Mouse (Mus musculus) lung, embryonic 16.5 days (tissue): ENCODE measurements at regions not wholly inside any gene's neighbourhood (a gene's known extent, or its start where the extent isn't known, plus 50 kb on each side); places are given as distances from the start of the nearest gene placed in this dataset.

Source experiments
- ATAC-seq: fragments of 200-750 bp; cut with Nextera tagmentation; 2 replicates; pipeline ENCODE4 v1.8.0; 2017; ENCODE audit warnings: low read depth, mild to moderate bottlenecking, moderate library complexity
- H3K27ac ChIP-seq: fragments of 300-500 bp; sonication (generic); 2 replicates; pipeline ENCODE4 v1.5.1; 2014; ENCODE audit warnings: mild to moderate bottlenecking, control low read depth, low read length
- H3K27me3 ChIP-seq: fragments of 300-500 bp; sonication (generic); 2 replicates; pipeline ENCODE4 v1.6.1; 2014; ENCODE audit warnings: low read depth, low read length, mixed read lengths; ENCODE audit not compliant: control insufficient read depth, insufficient read depth
- H3K36me3 ChIP-seq: fragments of 300-500 bp; sonication (generic); 2 replicates; pipeline ENCODE4 v1.6.1; 2014; ENCODE audit warnings: low read length; ENCODE audit not compliant: control insufficient read depth, insufficient read depth
- H3K4me1 ChIP-seq: fragments of 300-500 bp; sonication (generic); replicated peaks from 2 replicates; pipeline ENCODE4 v1.6.1; 2014; ENCODE audit warnings: low read length, mixed read lengths; ENCODE audit not compliant: control insufficient read depth, insufficient read depth
- H3K4me2 ChIP-seq: fragments of 300-500 bp; sonication (generic); 2 replicates; pipeline ENCODE4 v1.6.1; 2014; ENCODE audit warnings: low read depth, low read length, control low read depth
- H3K4me3 ChIP-seq: fragments of 300-500 bp; sonication (generic); 2 replicates; pipeline ENCODE4 v1.5.1; 2014; ENCODE audit warnings: mild to moderate bottlenecking, low read length, control low read depth
- H3K9ac ChIP-seq: fragments of 300-500 bp; sonication (generic); 2 replicates; pipeline ENCODE4 v1.6.1; 2014; ENCODE audit warnings: low read length, control low read depth
- H3K9me3 ChIP-seq: fragments of 300-500 bp; sonication (generic); 2 replicates; pipeline ENCODE4 v1.6.1; 2016; ENCODE audit warnings: low read length; ENCODE audit not compliant: control insufficient read depth
- WGBS: fragments of 180-500 bp; shearing (Covaris S2); extraction: QIAGEN DNeasy Blood & Tissue Kit; methylation state at CpG from one replicate; pipeline ENCODE4 v1.1.7; 2014; 5-methylcytosine and 5-hydroxymethylcytosine counted together

DNA sequence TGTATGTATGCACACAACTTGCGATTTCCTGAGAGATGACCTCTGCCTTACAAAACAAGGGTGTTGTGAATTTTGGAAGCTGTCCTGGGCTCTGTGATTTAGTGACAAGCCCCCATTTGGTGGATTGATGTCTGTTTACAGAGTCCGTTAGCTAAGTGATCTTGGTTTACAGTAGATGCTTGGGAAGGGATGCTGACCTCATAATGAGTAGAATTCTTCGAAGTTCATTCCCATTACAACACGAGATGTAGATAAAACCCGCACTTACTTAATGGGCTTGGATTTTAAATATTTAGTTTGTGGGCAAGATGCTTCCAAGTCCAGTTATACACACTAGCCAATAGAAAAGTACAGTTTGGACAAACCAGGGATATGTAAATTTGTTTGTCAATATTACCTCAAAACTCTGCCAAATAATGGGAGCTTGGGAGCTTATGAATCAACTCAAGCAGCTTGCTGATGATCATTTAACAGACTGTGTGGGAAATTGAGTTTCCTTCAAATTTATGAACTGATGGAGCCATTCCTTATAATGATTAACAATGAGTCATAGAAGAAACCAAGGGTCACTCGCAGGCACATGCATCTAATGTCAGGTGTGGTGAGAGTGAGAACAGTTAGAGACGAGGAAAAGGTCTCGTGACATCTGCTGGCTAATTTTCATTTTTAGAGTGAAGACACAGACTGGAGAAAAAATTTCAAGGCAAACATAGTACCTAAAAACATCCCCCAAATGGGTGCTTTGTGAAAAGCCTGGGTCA lies 187.4 kb upstream of the Gm15217 start:
- Histone ChIP-seq H3K9me3 (no peaks in the 10 kb centered on the region), H3K4me1 (no peaks in the 10 kb centered on the region; the same call in 1 of the 2 replicates), H3K4me2 (no peak overlapping the region), H3K4me3 (no peak overlapping the region), H3K27ac (no peak overlapping the region), H3K27me3 (no peaks in the 10 kb centered on the region), H3K36me3 (no peaks in the 10 kb centered on the region), H3K9ac (no peak overlapping the region)
- WGBS = 44% methylated on average over 8 of the region's 8 CpGs
- ATAC-seq = no peak

GRCm38 (mm10) chr14:46193577-46193976 lies 185.6 kb upstream of the Gm15217 start:
- Histone ChIP-seq H3K4me1 (no peaks in the 10 kb centered on the region; the same call in 1 of the 2 replicates), H3K4me3 (no peak overlapping the region), H3K27me3 (no peaks in the 10 kb centered on the region), H3K27ac (no peak overlapping the region), H3K36me3 (no peaks in the 10 kb centered on the region), H3K4me2 (no peak overlapping the region), H3K9me3 (no peaks in the 10 kb centered on the region), H3K9ac (no peak overlapping the region)
- ATAC-seq = no peak
- 82% methylated on average over 4 of the region's 4 CpGs for WGBS

- ATAC-seq = no peak
- no peaks in the 10 kb centered on the region; the same call in 1 of the 2 replicates for H3K4me1 ChIP-seq
- 43% methylated on average over 6 of the region's 6 CpGs for WGBS
Measured at GRCm38 (mm10) chr14:46195939-46196338, 183.3 kb upstream of the Gm15217 start.

GRCm38 (mm10) chr14:46202818-46203217 lies 176.4 kb upstream of the Gm15217 start:
- no peaks in the 10 kb centered on the region; the same call in 1 of the 2 replicates for H3K9me3 ChIP-seq
- no peak for ATAC-seq
- H3K4me1 ChIP-seq = no peaks in the 10 kb centered on the region
- WGBS = 70% methylated on average over 4 of the region's 4 CpGs
- H3K27ac ChIP-seq = no peak overlapping the region
- no peak overlapping the region for H3K9ac ChIP-seq
- no peaks in the 10 kb centered on the region for H3K27me3 ChIP-seq
- no peak overlapping the region for H3K4me2 ChIP-seq
- no peak overlapping the region for H3K4me3 ChIP-seq
- H3K36me3 ChIP-seq = no peaks in the 10 kb centered on the region

More at GRCm38 (mm10) chr14:46195939-46196338, 183.3 kb upstream of the Gm15217 start:
- H3K4me2 ChIP-seq = no peak overlapping the region
- no peak overlapping the region for H3K9ac ChIP-seq
- H3K36me3 ChIP-seq = no peaks in the 10 kb centered on the region
- H3K27ac ChIP-seq = no peak overlapping the region
- H3K4me3 ChIP-seq = no peak overlapping the region
- H3K27me3 ChIP-seq = no peaks in the 10 kb centered on the region
- no peaks in the 10 kb centered on the region for H3K9me3 ChIP-seq

DNA sequence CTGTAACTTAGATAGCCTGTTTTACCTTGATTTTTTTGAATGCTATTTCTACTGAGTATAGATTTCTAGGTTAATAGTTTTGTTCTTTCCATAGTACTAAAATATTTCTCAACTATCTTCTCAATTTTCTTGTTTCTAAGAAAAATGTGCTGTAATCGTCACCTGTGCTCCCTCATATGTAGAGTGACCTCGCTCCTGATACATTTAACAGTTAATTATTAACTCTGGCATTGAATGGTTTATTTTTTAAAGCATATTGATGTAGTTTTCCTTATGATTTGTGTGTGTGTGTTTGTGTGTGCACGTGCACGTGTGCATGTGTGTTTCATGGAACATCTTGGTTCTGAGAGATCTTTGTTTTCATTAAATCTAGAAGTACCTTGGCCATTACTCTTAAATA lies 158.7 kb upstream of the Gm15217 start:
- Histone ChIP-seq H3K9me3 (no peaks in the 10 kb centered on the region), H3K27me3 (no peaks in the 10 kb centered on the region), H3K4me3 (no peak overlapping the region), H3K9ac (no peak overlapping the region), H3K36me3 (no peaks in the 10 kb centered on the region), H3K27ac (no peak overlapping the region), H3K4me2 (no peak overlapping the region), H3K4me1 (peaks cover 4% of the 10 kb centered on the region; the same call in 1 of the 2 replicates)
- ATAC-seq = no peak
- WGBS = 64% methylated on average over 4 of the region's 4 CpGs

GRCm38 (mm10) chr14:46221897-46222669 lies 157.1 kb upstream of the Gm15217 start:
- WGBS = 81% methylated on average over 4 of the region's 4 CpGs
- Histone ChIP-seq H3K27me3 (no peaks in the 10 kb centered on the region), H3K4me2 (no peak overlapping the region), H3K27ac (no peak overlapping the region), H3K4me1 (peaks cover 6% of the 10 kb centered on the region; the same call in 1 of the 2 replicates), H3K36me3 (no peaks in the 10 kb centered on the region), H3K4me3 (no peak overlapping the region), H3K9me3 (no peaks in the 10 kb centered on the region), H3K9ac (no peak overlapping the region)
- ATAC-seq = no peak

GRCm38 (mm10) chr14:46223008-46223407 lies 156.2 kb upstream of the Gm15217 start:
- no peak overlapping the region for H3K27ac ChIP-seq
- no peaks in the 10 kb centered on the region for H3K27me3 ChIP-seq
- no peak for ATAC-seq
- H3K36me3 ChIP-seq = no peaks in the 10 kb centered on the region
- H3K4me3 ChIP-seq = no peak overlapping the region
- no peak overlapping the region for H3K4me2 ChIP-seq
- no peak overlapping the region for H3K9ac ChIP-seq
- 69% methylated on average over 6 of the region's 6 CpGs for WGBS
- H3K9me3 ChIP-seq = no peaks in the 10 kb centered on the region
- peaks cover 6% of the 10 kb centered on the region; the same call in 1 of the 2 replicates for H3K4me1 ChIP-seq

DNA sequence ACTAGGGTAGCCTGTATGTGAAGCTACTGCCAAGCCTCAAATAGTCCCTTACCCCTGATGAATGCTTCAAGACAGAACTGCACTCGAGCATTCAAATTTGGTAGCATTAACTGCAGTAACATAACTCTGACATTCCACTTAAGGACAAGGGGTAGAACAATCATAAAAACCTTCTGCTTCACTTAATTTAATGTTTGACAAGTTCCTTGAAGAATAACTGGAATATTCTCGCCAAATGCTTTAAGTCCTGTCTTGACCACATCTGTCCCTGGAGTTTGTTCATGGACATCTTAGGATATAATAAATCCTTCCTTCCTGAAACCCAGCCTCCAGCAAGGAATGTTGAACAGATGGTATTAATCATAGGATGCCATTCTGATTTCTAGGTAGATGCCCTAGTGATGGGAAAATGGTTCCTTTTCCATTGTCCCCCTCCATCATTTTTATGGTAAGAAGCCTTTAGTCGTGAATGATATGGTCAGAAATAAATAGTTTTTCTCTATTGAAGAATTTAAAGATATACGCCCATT lies 154.7 kb upstream of the Gm15217 start:
- ATAC-seq = no peak
- no peaks in the 10 kb centered on the region for H3K36me3 ChIP-seq
- WGBS = 61% methylated on average over 4 of the region's 4 CpGs
- no peaks in the 10 kb centered on the region for H3K27me3 ChIP-seq
- no peaks in the 10 kb centered on the region for H3K9me3 ChIP-seq
- H3K9ac ChIP-seq = no peak overlapping the region
- H3K4me3 ChIP-seq = no peak overlapping the region
- H3K4me1 ChIP-seq = peaks cover 6% of the 10 kb centered on the region; the same call in 1 of the 2 replicates
- H3K4me2 ChIP-seq = no peak overlapping the region
- H3K27ac ChIP-seq = no peak overlapping the region
